Mouse (Mus musculus) megakaryocyte, embryonic 14.5 days (primary cell): Measurements from ENCODE around the gene Prf1.

Experiments
- FLI1 ChIP-seq: IDR thresholded peaks from 2 replicates; pipeline ENCODE4 v1.6.1; 2012; ENCODE audit warnings: low read length, inconsistent platforms, mixed read lengths
- GATA1 ChIP-seq: IDR thresholded peaks from 3 replicates; pipeline ENCODE4 v1.6.1; 2012; ENCODE audit warnings: mixed read lengths, low read length, inconsistent platforms, borderline replicate concordance

DNA sequence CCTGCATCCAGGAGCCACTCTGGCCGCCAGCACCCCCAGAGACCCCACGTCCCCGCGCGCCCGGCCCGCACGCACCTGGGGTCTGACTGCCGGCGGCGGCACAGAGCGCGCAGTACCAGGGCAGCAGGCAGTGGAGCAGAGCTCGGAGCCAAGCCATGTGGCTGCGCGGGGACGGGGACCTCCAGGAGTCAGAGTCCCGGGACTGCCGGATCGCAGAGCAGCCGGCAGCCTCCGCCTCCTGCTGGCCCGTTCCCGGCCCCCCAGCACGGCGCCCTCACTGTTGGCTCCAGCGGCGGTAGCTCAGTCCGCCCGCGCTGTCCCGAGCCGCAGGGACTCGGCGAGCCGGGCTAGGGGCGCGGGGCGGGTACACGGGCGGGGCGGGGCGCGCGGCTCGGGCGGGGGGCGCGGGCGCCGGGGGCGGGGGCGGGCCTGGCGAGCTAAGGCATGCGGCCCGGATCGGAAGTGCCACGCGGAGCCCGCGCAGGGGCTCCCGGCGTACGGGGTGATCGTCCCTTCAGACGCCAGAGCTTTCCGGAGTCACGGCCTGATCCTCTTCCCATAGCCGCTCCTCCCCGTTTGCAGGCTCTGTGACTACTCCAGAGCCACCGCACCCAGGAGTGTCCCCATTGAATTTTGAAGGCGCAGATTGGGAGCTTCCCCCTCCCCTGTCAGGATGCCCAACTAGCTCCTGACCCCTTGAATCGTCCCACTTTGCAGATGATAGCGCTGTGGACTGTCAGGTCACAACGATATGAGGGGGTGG lies 24.4 kb upstream of the Prf1 start, which contains the start of gene Adamts14:
- TF ChIP-seq GATA1, result no peak
- TF ChIP-seq FLI1, result no peak
